In genomic region chr2:132118646-132119045, GRCm38 (mm10) we compare ENCODE assay signal across 22 mouse cellular contexts. TPM values are rescaled to one million over a fixed set of nuclear protein-coding genes. Genes with fewer than 3 reads are reported as not detected.
DNase-seq lines count a peak whose midpoint lies in the region; ATAC-seq and TF ChIP-seq lines count a peak whose summit lies in the region.
"Had no signal": no experiment of that assay in that cellular context is flagged by ENCODE, and none has a peak within 500 bp of the region (broad histone marks: within the 10 kb centered on the region; RNA-seq: fewer than 3 reads in every experiment).

No protein-coding gene starts in this region.

- H3K27me3 ChIP-seq in lung, postnatal 0 days (replicated peaks; ENCODE audit: insufficient read depth, low read length): no peaks in the 10 kb centered on the region
- H3K27me3 ChIP-seq: embryonic facial prominence, embryonic 13.5 days; embryonic facial prominence, embryonic 15.5 days; forebrain, embryonic 12.5 days had no signal

- no peak overlapping the region for H3K4me2 ChIP-seq in lung, postnatal 0 days (replicated peaks; ENCODE audit: low read depth, low read length)
- H3K4me2 ChIP-seq: embryonic facial prominence, embryonic 13.5 days; embryonic facial prominence, embryonic 15.5 days; forebrain, embryonic 12.5 days had no signal

- peak; percentile 86 for TF ChIP-seq EP300 in lung, postnatal 0 days (IDR thresholded peaks at IDR 0.05)

- no peak for TF ChIP-seq POLR2A in lung, adult 2 months (IDR thresholded peaks at IDR 0.05; ENCODE audit: borderline replicate concordance, extremely low read depth, low read depth, low read length)

- H3K9ac ChIP-seq in lung, postnatal 0 days (replicated peaks; ENCODE audit: low read depth): no peak overlapping the region
- H3K9ac ChIP-seq: embryonic facial prominence, embryonic 13.5 days; embryonic facial prominence, embryonic 15.5 days; forebrain, embryonic 12.5 days had no signal

- ATAC-seq in lung, postnatal 0 days: peak; percentile 73
- ATAC-seq: forebrain, embryonic 14.5 days; forebrain, embryonic 16.5 days had no signal

- DNase-seq in lung, postnatal 0 days (ENCODE audit: low spot score): peak; percentile 63
- DNase-seq in lung, postnatal 10 days: no peak
- peak; percentile 51 for DNase-seq in lung, postnatal 36 days
- DNase-seq in lung, adult 2 months: no peak
- DNase-seq in left cerebral cortex, adult 18-20 months (ENCODE audit: low spot score in 2 of 2): no peak
- DNase-seq: adrenal gland, adult 2 months; adrenal gland, postnatal 10 days; adrenal gland, postnatal 25 days; cerebellum, adult 11 months; cerebellum, adult 18-20 months; cerebellum, adult 8-10 months; cerebellum, adult 9-11 months; cerebellum, postnatal 14 days; cerebellum, postnatal 36 days; embryo, embryonic 11 days had no signal

- no peaks in the 10 kb centered on the region for H3K9me3 ChIP-seq in lung, postnatal 0 days (ENCODE audit: low read length)
- H3K9me3 ChIP-seq: embryonic facial prominence, embryonic 13.5 days; embryonic facial prominence, embryonic 15.5 days; forebrain, embryonic 10.5 days; forebrain, embryonic 12.5 days had no signal

- no peak overlapping the region for H3K27ac ChIP-seq in lung, postnatal 0 days (ENCODE audit: low read length)
- H3K27ac ChIP-seq: embryonic facial prominence, embryonic 13.5 days; embryonic facial prominence, embryonic 15.5 days; forebrain, embryonic 10.5 days; forebrain, embryonic 12.5 days had no signal

- TF ChIP-seq CTCF in lung, postnatal 0 days (IDR thresholded peaks at IDR 0.05): no peak
- TF ChIP-seq CTCF in lung, adult 2 months (IDR thresholded peaks at IDR 0.05; ENCODE audit: insufficient read depth, low read length): no peak

- WGBS in lung, postnatal 0 days: 67% methylated on average over 1 of the region's 1 CpGs
- WGBS in lung, adult 2 months: 55% methylated on average over 1 of the region's 1 CpGs

- H3K36me3 ChIP-seq in lung, postnatal 0 days (ENCODE audit: insufficient read depth, low read length): no peaks in the 10 kb centered on the region
- H3K36me3 ChIP-seq: embryonic facial prominence, embryonic 13.5 days; embryonic facial prominence, embryonic 15.5 days; forebrain, embryonic 10.5 days; forebrain, embryonic 12.5 days had no signal

- no peaks in the 10 kb centered on the region for H3K4me1 ChIP-seq in lung, postnatal 0 days (ENCODE audit: insufficient read depth, low read depth, low read length)
- H3K4me1 ChIP-seq in lung, adult 2 months (ENCODE audit: control insufficient read depth, insufficient read depth, low read length): peaks cover 17% of the 10 kb centered on the region
- H3K4me1 ChIP-seq: embryonic facial prominence, embryonic 15.5 days; forebrain, embryonic 12.5 days had no signal

- no peak overlapping the region for H3K4me3 ChIP-seq in lung, postnatal 0 days (ENCODE audit: low read depth, low read length)
- H3K4me3 ChIP-seq in lung, adult 2 months (replicated peaks; ENCODE audit: extremely low read depth, low read depth, low read length): no peak overlapping the region
- H3K4me3 ChIP-seq: embryonic facial prominence, embryonic 13.5 days; embryonic facial prominence, embryonic 15.5 days; erythroblast, embryonic 14.5 days; forebrain, embryonic 10.5 days; forebrain, embryonic 12.5 days had no signal

RNA-seq across cellular contexts. Expression of gene Slc23a2, which starts 26.3 kb away (rescaled TPM):
- polyA plus RNA-seq in lung, postnatal 0 days (2015; fragmentation: Nextera tagmentation; extraction: Ambion mirVana): 26.6 and 35.8 TPM in 2 replicates
- polyA plus RNA-seq in lung, adult 2 months (2012; rRNA removed): 82.2 and 83.1 TPM in 2 replicates
- total RNA-seq in left cerebral cortex, adult 18-20 months (2021): 100 to 1,000 TPM; 137 to 143 TPM
- polyA plus RNA-seq: erythroblast, embryonic 14.5 days had no signal

Comparison
In these comparisons a context has a peak if more than half of its experiments do, and no peak if none do; other contexts are left out.
1. DNase-seq: peak in lung, postnatal 0 days (single experiment) and lung, postnatal 36 days (single experiment); none in lung, postnatal 10 days (single experiment), lung, adult 2 months (single experiment) and left cerebral cortex, adult 18-20 months (0 of 2).